Mouse (Mus musculus): ENCODE results near the gene Nid1. TPM values are rescaled to one million over a fixed set of nuclear protein-coding genes. Genes with fewer than 3 reads are reported as not detected.

Nid1 gene
- 10 to 100 TPM; 21.7 to 24.9 TPM for total RNA-seq (2023)

GRCm38 (mm10) chr13:13437460-13438015 is at the start of gene Nid1:
Gene Nid1, plus strand, starts transcription at chr13:13437551.

GRCm38 (mm10) chr13:13393228-13394095 is 43.9 kb upstream of the Nid1 start, which contains the start of gene Gpr137b:
Gene Gpr137b, minus strand, starts transcription at chr13:13394014.

Other genes with a start within 250 kb of the Nid1 start
- 10 to 100 TPM; 57.8 to 63.4 TPM for gene Gpr137b, start 43.5 kb upstream of the Nid1 start, total RNA-seq (2023)
- 100 to 1,000 TPM; 103 to 112 TPM for gene Lyst, start 152.8 kb downstream of the Nid1 start, total RNA-seq (2023)